Comparison of ENCODE assay signal across 10 mouse cellular contexts in the genomic region with DNA sequence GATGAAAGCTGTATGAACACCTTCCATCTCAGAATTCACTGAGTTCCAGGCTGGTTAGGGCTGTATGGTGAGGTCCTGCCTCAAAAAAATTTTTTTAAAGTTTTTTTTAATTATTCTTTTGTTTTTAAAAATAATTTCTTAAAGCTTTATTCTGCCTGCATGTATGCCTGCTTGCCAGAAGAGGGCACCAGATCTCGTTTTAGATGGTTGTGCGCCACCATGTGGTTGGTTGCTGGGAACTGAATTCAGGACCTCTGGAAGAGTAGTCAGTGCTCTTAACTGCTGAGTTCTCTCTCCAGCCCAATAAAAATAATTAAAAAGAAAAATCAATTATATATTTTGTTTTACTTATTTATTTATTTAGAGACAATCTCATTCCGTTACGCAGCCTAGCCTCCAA. TPM values are rescaled to one million over a fixed set of nuclear protein-coding genes. Genes with fewer than 3 reads are reported as not detected.
DNase-seq lines count a peak whose midpoint lies in the region; ATAC-seq lines count a peak whose summit lies in the region.
"Had no signal": no experiment of that assay in that cellular context is flagged by ENCODE, and none has a peak within 500 bp of the region (broad histone marks: within the 10 kb centered on the region; RNA-seq: fewer than 3 reads in every experiment).

No protein-coding gene starts in this region.

- H3K9me3 ChIP-seq in heart, embryonic 11.5 days (replicated peaks; ENCODE audit: control insufficient read depth, low read length), result no peaks in the 10 kb centered on the region

- ATAC-seq in heart, embryonic 11.5 days (replicated peaks; ENCODE audit: insufficient number of reproducible peaks, low FRiP score, low TSS enrichment), result no peak

- H3K4me3 ChIP-seq in heart, embryonic 11.5 days (ENCODE audit: low read depth, low read length), result no peak overlapping the region

- WGBS in heart, embryonic 11.5 days (ENCODE audit: insufficient replicate concordance), result 8% methylated on average over 4 of the region's 4 CpGs

- DNase-seq in heart, adult 18-20 months, result peak; percentile 49 to 76
- peak; percentile 75 for DNase-seq in urinary bladder, postnatal 14 days (ENCODE audit: low spot score)
- no peak for DNase-seq in urinary bladder, adult 2 months (ENCODE audit: low spot score)
- peak; percentile 46 to 75 for DNase-seq in cerebellum, postnatal 25 days
- peak; percentile 70 to 87 for DNase-seq in kidney, postnatal 25 days
- DNase-seq in natural killer cell, adult 2 months (ENCODE audit: low spot score in 2 of 2), result peak; percentile 63 to 79
- peak; percentile 89 for DNase-seq in thymus, postnatal 4 days

- no peaks in the 10 kb centered on the region for H3K36me3 ChIP-seq in heart, embryonic 11.5 days (ENCODE audit: control insufficient read depth, insufficient read depth, low read length)

- H3K27me3 ChIP-seq in heart, embryonic 11.5 days (ENCODE audit: control insufficient read depth, insufficient read depth, low read length), result 0 out of 2 replicates have a peak, but pooled peaks cover 2% of the 10 kb centered on the region

- no peak overlapping the region for H3K9ac ChIP-seq in heart, embryonic 11.5 days (ENCODE audit: low read depth, low read length)

- H3K27ac ChIP-seq in heart, embryonic 11.5 days (ENCODE audit: low read depth, low read length), result no peak overlapping the region

- H3K4me1 ChIP-seq in heart, embryonic 11.5 days (ENCODE audit: control insufficient read depth, insufficient read depth, low read length), result peaks cover 3% of the 10 kb centered on the region; the same call in 1 of the 2 replicates

- H3K4me2 ChIP-seq in heart, embryonic 11.5 days, result no peak overlapping the region

RNA-seq across cellular contexts. Expression of a gene that starts 11.8 kb away (rescaled TPM):
- 1 to 10 TPM; 2.5 to 2.7 TPM for total RNA-seq in heart, adult 18-20 months (2021)
- polyA plus RNA-seq in heart, embryonic 11.5 days (2014; fragmentation: Nextera tagmentation; extraction: Ambion mirVana), result 7.8 and 8.0 TPM in 2 replicates
- 24.3 and 26.3 TPM in 2 replicates for polyA plus RNA-seq in urinary bladder, adult 2 months (2012; rRNA removed)

RNA-seq across cellular contexts. Expression of a gene that starts 31.7 kb away (rescaled TPM):
- not detected for total RNA-seq in heart, adult 18-20 months (2021)
- not detected in 2 replicates for polyA plus RNA-seq in heart, embryonic 11.5 days (2014; fragmentation: Nextera tagmentation; extraction: Ambion mirVana)
- 0.04 and 0.07 TPM in 2 replicates for polyA plus RNA-seq in urinary bladder, adult 2 months (2012; rRNA removed)
- total RNA-seq: common myeloid progenitor, adult 5-6 weeks; left cerebral cortex, postnatal 25 days had no signal

RNA-seq across cellular contexts. Expression of a gene that starts 43.9 kb away (rescaled TPM):
- total RNA-seq in heart, adult 18-20 months (2021), result under 1 TPM; 0.45 to 0.59 TPM
- polyA plus RNA-seq in heart, embryonic 11.5 days (2014; fragmentation: Nextera tagmentation; extraction: Ambion mirVana), result 0.39 and 0.46 TPM in 2 replicates
- 0.54 and 0.81 TPM in 2 replicates for polyA plus RNA-seq in urinary bladder, adult 2 months (2012; rRNA removed)
- total RNA-seq: common myeloid progenitor, adult 5-6 weeks had no signal

RNA-seq across cellular contexts. Expression of a gene that starts 45.2 kb away (rescaled TPM):
- total RNA-seq in heart, adult 18-20 months (2021), result 10 to 100 TPM; 15.2 to 18.5 TPM
- 0.54 and 4.6 TPM in 2 replicates for polyA plus RNA-seq in heart, embryonic 11.5 days (2014; fragmentation: Nextera tagmentation; extraction: Ambion mirVana)
- polyA plus RNA-seq in urinary bladder, adult 2 months (2012; rRNA removed), result 3.6 and 4.4 TPM in 2 replicates
- total RNA-seq: common myeloid progenitor, adult 5-6 weeks had no signal

RNA-seq across cellular contexts. Expression of a gene that starts 49.6 kb away (rescaled TPM):
- not detected for total RNA-seq in heart, adult 18-20 months (2021)
- not detected in 2 replicates for polyA plus RNA-seq in heart, embryonic 11.5 days (2014; fragmentation: Nextera tagmentation; extraction: Ambion mirVana)
- not detected in 2 replicates for polyA plus RNA-seq in urinary bladder, adult 2 months (2012; rRNA removed)
- total RNA-seq: common myeloid progenitor, adult 5-6 weeks had no signal
